8 mouse cellular contexts compared by ENCODE assay signal in genomic region chr3:107517631-107518108, GRCm38 (mm10). TPM values are rescaled to one million over a fixed set of nuclear protein-coding genes. Genes with fewer than 3 reads are reported as not detected.
DNase-seq lines count a peak whose midpoint lies in the region; ATAC-seq lines count a peak whose summit lies in the region.

Gene Slc6a17, minus strand, starts transcription at chr3:107518018.

- DNase-seq in thymus, postnatal 14 days: peak; percentile 6
- no peak for DNase-seq in thymus, adult 18-20 months
- DNase-seq in gastrocnemius, postnatal 14 days: peak; percentile 18
- peak; percentile 52 for DNase-seq in liver, embryonic 11.5 days (ENCODE audit: low spot score)
- peak; percentile 91 for DNase-seq in right cerebral cortex, adult 18-20 months

- peaks cover 19% of the 10 kb centered on the region for H3K4me1 ChIP-seq in kidney, embryonic 15.5 days
- H3K4me1 ChIP-seq in liver, embryonic 11.5 days (replicated peaks; ENCODE audit: control insufficient read depth, insufficient read depth, low read length): no peaks in the 10 kb centered on the region

- peaks cover 94% of the 10 kb centered on the region for H3K27me3 ChIP-seq in kidney, embryonic 15.5 days
- H3K27me3 ChIP-seq in liver, embryonic 11.5 days (replicated peaks; ENCODE audit: control insufficient read depth, insufficient read depth, low read length): peaks cover 45% of the 10 kb centered on the region

- no peaks in the 10 kb centered on the region for H3K36me3 ChIP-seq in kidney, embryonic 15.5 days
- H3K36me3 ChIP-seq in liver, embryonic 11.5 days (ENCODE audit: control insufficient read depth, insufficient read depth, low read length): no peaks in the 10 kb centered on the region

- peak within 1 kb of the TSS; percentile 62 for H3K4me3 ChIP-seq in kidney, embryonic 15.5 days (replicated peaks)
- peak within 1 kb of the TSS; percentile 45 for H3K4me3 ChIP-seq in liver, embryonic 11.5 days (ENCODE audit: low read depth, low read length)

- WGBS in kidney, embryonic 15.5 days: under 1% methylated on average over 68 of the region's 68 CpGs
- WGBS in liver, embryonic 11.5 days: under 1% methylated on average over 66 of the region's 68 CpGs

- intact Hi-C loops in gastrocnemius, postnatal 14 days (cut with DNase I; ENCODE audit: low total_unique reads): no loop called here

- peak within 1 kb of the TSS; percentile 57 for H3K9ac ChIP-seq in kidney, embryonic 15.5 days
- no peak within 1 kb of the TSS for H3K9ac ChIP-seq in liver, embryonic 11.5 days (ENCODE audit: low read depth, low read length)

- H3K4me2 ChIP-seq in kidney, embryonic 15.5 days: peak within 1 kb of the TSS; percentile 99
- peak within 1 kb of the TSS; percentile 78 for H3K4me2 ChIP-seq in liver, embryonic 11.5 days

- no peaks in the 10 kb centered on the region for H3K9me3 ChIP-seq in kidney, embryonic 15.5 days (replicated peaks)
- no peaks in the 10 kb centered on the region for H3K9me3 ChIP-seq in liver, embryonic 11.5 days (ENCODE audit: control insufficient read depth, low read length)

- H3K27ac ChIP-seq in kidney, embryonic 15.5 days: peak within 1 kb of the TSS; percentile 51; the same call in 1 of the 2 replicates
- H3K27ac ChIP-seq in liver, embryonic 11.5 days (ENCODE audit: low read depth, low read length): no peak within 1 kb of the TSS

- ATAC-seq in common myeloid progenitor, adult 5-6 weeks (replicated peaks; ENCODE audit: low read depth, poor library complexity, severe bottlenecking): peak; percentile 63; the same call in 1 of the 2 replicates
- ATAC-seq in kidney, embryonic 15.5 days (replicated peaks; ENCODE audit: low FRiP score): peak; percentile 81
- ATAC-seq in liver, embryonic 11.5 days (replicated peaks; ENCODE audit: low FRiP score): 0 out of 2 replicates have a peak, but pooled peaks have one; percentile 45
- no peak for ATAC-seq in megakaryocyte-erythroid progenitor cell, adult 5-6 weeks (replicated peaks; ENCODE audit: low FRiP score, low TSS enrichment, poor library complexity, severe bottlenecking)

RNA-seq across cellular contexts. Expression of gene Slc6a17, which starts in this region (rescaled TPM):
- total RNA-seq in common myeloid progenitor, adult 5-6 weeks (2017): not detected in 2 replicates
- under 1 TPM; 0.55 to 0.60 TPM for total RNA-seq in gastrocnemius, postnatal 14 days (2021)
- 3.3 and 3.6 TPM in 2 replicates for polyA plus RNA-seq in kidney, embryonic 15.5 days (2015; fragmentation: Nextera tagmentation; extraction: Ambion mirVana)
- polyA plus RNA-seq in liver, embryonic 11.5 days (2014; fragmentation: Nextera tagmentation; extraction: Ambion mirVana): 0.91 and 2.0 TPM in 2 replicates
- not detected in 2 replicates for total RNA-seq in megakaryocyte-erythroid progenitor cell, adult 5-6 weeks (2014; fragmentation: Nextera tagmentation)
- total RNA-seq in megakaryocyte-erythroid progenitor cell, adult 5-6 weeks (2017): not detected in 2 replicates

Comparison
In these comparisons a context has a peak if more than half of its experiments do, and no peak if none do; other contexts are left out.
1. DNase-seq: peak in thymus, postnatal 14 days (single experiment), liver, embryonic 11.5 days (single experiment) and right cerebral cortex, adult 18-20 months (single experiment); none in thymus, adult 18-20 months (0 of 2).
2. Peak in ATAC-seq in common myeloid progenitor, adult 5-6 weeks; RNA of the gene not detected or under 1 TPM.
3. Peak in DNase-seq in gastrocnemius, postnatal 14 days; RNA of the gene not detected or under 1 TPM.